Mouse (Mus musculus): ENCODE data around the gene Gm43191. TPM values are rescaled to one million over a fixed set of nuclear protein-coding genes. Genes with fewer than 3 reads are reported as not detected.

The Gm43191 gene
- polyA plus RNA-seq, 1 experiment = not detected

DNA sequence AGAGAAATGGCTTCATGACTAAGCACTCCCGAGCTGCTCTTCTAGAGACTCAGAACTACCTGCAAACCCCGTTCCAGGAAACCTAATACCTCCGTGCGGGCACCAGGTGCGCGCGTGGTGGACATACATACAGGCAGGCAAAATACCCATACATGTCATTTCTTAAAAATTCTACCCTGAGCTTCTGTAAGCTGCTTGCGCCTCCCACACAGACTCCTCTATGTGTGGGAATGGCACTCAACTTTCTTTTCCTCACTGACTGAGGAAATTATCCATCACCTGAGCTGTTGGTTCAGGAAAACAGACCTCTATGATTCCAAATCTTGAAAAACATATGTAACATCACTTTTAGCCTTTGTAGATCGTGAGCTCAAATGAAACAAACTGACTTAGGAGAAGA, 30.4 kb downstream of the Gm43191 start:
- Histone ChIP-seq H3K27ac (ENCODE audit: insufficient read depth, low read length) (no peak overlapping the region), H3K4me3 (ENCODE audit: insufficient read depth, low read length) (no peak overlapping the region), H3K4me1 (ENCODE audit: control insufficient read depth, insufficient read depth, low read length) (peaks cover 5% of the 10 kb centered on the region)
- TF ChIP-seq POLR2A (IDR thresholded peaks at IDR 0.05; ENCODE audit: extremely low read depth, insufficient read depth, low read length) (no peak), CTCF (IDR thresholded peaks at IDR 0.05; ENCODE audit: extremely low read depth, insufficient read depth, low read length) (no peak)

DNA sequence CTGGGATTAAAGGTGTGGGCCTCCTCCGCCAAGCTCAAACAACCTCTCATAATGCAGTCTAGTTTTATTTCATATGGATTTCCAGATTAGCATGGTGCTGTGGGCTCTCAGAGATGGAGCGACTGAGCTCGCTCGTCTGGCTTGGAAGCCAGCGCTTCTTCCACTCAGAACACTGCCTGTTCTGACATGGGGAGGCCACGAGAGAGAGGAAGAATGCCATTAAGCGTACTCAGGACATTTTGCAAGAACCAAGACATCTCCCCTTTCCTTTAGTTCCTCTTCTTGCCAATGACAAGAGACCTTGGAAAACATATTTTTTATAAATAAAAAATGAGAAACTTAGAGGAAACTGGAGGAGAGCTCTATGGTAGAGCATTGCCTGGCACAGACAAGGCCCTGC, 32.3 kb downstream of the Gm43191 start:
- Histone ChIP-seq H3K4me3 (ENCODE audit: insufficient read depth, low read length) (no peak overlapping the region), H3K27ac (ENCODE audit: insufficient read depth, low read length) (no peak overlapping the region), H3K4me1 (ENCODE audit: control insufficient read depth, insufficient read depth, low read length) (peaks cover 5% of the 10 kb centered on the region)
- no peak for TF ChIP-seq POLR2A (IDR thresholded peaks at IDR 0.05; ENCODE audit: extremely low read depth, insufficient read depth, low read length)
- TF ChIP-seq CTCF (IDR thresholded peaks at IDR 0.05; ENCODE audit: extremely low read depth, insufficient read depth, low read length) = no peak

DNA sequence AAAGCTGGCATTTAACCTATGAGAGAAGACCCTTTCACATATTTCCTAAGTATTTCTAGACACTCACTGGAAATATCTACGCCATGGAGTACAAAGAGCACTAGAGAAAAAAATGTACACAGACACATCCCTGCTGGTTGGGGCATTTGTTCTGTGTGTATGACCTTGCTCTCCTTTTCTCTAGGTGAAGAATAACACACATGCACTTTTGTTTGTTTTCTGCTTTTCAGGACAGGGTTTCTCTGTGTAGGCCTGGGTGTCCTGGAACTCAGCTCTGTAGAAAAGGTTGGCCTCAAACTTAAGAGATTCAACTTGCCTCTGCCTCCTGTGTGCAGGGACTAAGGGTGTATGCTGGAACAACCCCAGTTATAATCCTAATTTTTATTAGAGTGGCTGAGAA, 34.7 kb downstream of the Gm43191 start:
- TF ChIP-seq CTCF (IDR thresholded peaks at IDR 0.05; ENCODE audit: extremely low read depth, insufficient read depth, low read length) (no peak), POLR2A (IDR thresholded peaks at IDR 0.05; ENCODE audit: extremely low read depth, insufficient read depth, low read length) (no peak)
- Histone ChIP-seq H3K27ac (ENCODE audit: insufficient read depth, low read length) (no peak overlapping the region), H3K4me1 (ENCODE audit: control insufficient read depth, insufficient read depth, low read length) (peaks cover 2% of the 10 kb centered on the region; the same call in 1 of the 2 replicates), H3K4me3 (ENCODE audit: insufficient read depth, low read length) (no peak overlapping the region)

DNA sequence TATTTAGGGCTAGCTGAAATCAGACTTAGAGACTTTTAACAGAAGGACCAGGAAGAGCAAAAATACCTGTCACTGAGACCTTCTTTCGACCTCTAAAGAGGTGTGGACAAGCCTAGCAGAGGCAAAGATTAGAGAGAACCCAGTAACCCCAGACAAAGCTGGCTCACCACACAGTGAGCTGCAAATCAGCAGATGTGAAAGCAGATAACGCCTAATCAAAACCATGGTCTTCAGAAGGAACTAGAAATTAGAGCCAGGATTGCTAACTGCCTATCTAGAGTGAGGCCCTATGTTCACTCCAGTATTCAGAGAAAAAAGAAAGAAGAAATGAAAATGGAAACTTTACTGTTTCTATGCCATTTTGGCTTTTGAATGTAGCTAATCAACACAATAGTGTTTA, 38.7 kb downstream of the Gm43191 start:
- Histone ChIP-seq H3K4me1 (ENCODE audit: control insufficient read depth, insufficient read depth, low read length) (no peaks in the 10 kb centered on the region), H3K27ac (ENCODE audit: insufficient read depth, low read length) (no peak overlapping the region), H3K4me3 (ENCODE audit: insufficient read depth, low read length) (no peak overlapping the region)
- no peak for TF ChIP-seq POLR2A (IDR thresholded peaks at IDR 0.05; ENCODE audit: extremely low read depth, insufficient read depth, low read length)
- TF ChIP-seq CTCF (IDR thresholded peaks at IDR 0.05; ENCODE audit: extremely low read depth, insufficient read depth, low read length) = no peak

DNA sequence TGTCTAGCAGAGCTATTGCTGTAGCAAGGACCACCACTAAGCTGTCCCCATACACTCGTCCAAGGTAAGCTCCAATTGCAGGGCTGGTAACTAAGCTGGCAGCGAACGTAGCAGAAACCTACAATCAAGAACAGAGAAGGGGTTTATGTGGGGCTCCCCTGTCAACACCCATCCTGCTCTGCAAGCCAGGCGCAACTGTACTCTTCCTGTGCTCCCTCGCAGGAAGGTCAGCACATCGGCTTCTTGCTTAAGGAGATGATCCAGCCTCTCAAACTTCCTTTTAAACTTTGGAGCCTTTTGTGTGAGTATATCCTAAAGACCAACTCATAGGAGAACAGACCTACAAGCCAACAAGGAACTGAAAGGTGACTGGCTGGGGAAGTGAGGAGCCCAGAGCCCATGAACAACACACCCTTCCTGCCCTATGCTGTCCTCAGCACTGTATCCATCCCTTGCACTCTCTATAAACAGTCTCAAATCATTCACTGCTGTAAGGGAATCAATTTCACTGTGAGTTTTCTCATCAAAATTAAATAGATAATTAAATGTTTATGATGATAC, 39.2 kb downstream of the Gm43191 start:
- Histone ChIP-seq H3K4me1 (ENCODE audit: control insufficient read depth, insufficient read depth, low read length) (no peaks in the 10 kb centered on the region), H3K27ac (ENCODE audit: insufficient read depth, low read length) (no peak overlapping the region; the same call in 1 of the 2 replicates), H3K4me3 (ENCODE audit: insufficient read depth, low read length) (no peak overlapping the region)
- TF ChIP-seq CTCF (IDR thresholded peaks at IDR 0.05; ENCODE audit: extremely low read depth, insufficient read depth, low read length) (no peak), POLR2A (IDR thresholded peaks at IDR 0.05; ENCODE audit: extremely low read depth, insufficient read depth, low read length) (no peak)

DNA sequence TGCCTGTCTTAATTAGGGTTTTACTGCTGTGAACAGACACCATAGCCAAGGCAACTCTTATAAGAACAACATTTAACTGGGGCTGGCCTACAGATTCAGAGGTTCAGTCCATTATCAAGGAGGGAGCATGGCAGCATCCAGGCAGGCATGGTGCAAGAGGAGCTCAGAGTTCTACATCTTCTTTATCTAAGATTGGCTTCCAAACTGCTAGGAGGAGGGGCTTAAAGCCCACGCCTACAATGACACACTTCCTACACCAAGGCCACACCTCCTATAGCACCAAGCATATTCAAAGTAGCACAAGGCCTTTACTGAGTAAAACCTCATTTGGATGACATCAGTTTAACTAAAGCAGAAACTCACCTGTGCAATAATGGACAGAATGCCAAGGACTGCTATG, 41.0 kb downstream of the Gm43191 start:
- Histone ChIP-seq H3K4me3 (ENCODE audit: insufficient read depth, low read length) (no peak overlapping the region), H3K27ac (ENCODE audit: insufficient read depth, low read length) (no peak overlapping the region), H3K4me1 (ENCODE audit: control insufficient read depth, insufficient read depth, low read length) (no peaks in the 10 kb centered on the region)
- TF ChIP-seq CTCF (IDR thresholded peaks at IDR 0.05; ENCODE audit: extremely low read depth, insufficient read depth, low read length) (no peak), POLR2A (IDR thresholded peaks at IDR 0.05; ENCODE audit: extremely low read depth, insufficient read depth, low read length) (no peak)

DNA sequence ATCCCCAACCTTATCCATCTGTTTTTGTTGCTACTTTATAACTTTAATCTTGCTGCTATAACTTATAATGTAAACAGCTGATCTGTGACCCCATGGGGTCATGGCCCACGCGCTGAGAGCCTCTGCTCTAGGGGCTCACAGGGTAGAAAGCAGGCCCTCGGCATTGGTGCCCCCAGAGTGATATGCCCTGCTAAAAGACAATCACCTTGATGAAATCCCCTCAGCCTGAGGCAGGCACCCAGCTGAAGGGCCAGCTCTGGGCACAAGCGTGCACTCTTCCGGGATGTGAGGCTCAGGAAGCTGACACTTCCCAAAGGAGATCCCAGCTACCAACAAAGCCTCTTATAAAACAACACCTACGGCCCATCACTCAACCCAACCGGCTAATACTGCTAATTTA, 42.5 kb downstream of the Gm43191 start:
- H3K27ac ChIP-seq (ENCODE audit: insufficient read depth, low read length) = peak overlapping the region; percentile 2
- TF ChIP-seq POLR2A (IDR thresholded peaks at IDR 0.05; ENCODE audit: extremely low read depth, insufficient read depth, low read length) (no peak), CTCF (IDR thresholded peaks at IDR 0.05; ENCODE audit: extremely low read depth, insufficient read depth, low read length) (no peak)
- no peaks in the 10 kb centered on the region for H3K4me1 ChIP-seq (ENCODE audit: control insufficient read depth, insufficient read depth, low read length)
- H3K4me3 ChIP-seq (ENCODE audit: insufficient read depth, low read length) = no peak overlapping the region

DNA sequence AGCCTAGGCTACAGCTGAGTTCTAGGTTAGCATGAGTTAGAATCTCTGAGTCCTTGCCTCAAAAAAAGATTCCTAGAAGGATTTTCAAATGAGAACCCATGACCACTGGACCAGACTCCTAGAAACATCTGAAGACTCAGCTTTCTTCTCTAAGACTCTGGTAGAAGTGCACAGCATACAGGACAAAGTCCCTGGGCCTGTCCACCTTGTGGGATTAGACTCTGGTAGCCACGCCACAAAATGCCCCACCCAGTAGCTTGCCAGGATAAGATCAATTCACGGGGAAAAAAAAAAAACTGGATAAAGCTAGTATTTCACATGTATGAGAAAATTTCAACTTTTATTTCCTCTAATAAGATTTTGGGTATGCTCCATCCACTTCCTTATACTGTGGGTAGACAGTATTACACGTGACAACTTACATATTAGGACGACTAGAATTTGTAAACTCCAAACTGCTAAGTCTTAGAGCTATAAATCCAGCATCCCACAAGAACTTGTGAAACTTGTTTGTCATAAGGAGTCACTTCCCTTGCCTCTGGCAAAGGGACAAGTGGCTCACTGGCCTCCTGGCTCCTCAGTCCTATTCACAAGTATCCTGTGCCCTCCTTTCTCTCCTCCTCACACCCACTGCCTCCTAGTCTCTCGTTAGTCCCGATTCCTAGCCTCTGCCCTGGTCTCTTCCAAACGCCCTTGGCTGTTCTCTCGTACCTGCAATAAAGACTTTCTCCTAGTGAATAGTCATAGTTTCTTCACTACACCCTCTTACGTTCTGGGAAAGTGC, 43.2 kb downstream of the Gm43191 start:
- Histone ChIP-seq H3K4me1 (ENCODE audit: control insufficient read depth, insufficient read depth, low read length) (no peaks in the 10 kb centered on the region), H3K4me3 (ENCODE audit: insufficient read depth, low read length) (no peak overlapping the region), H3K27ac (ENCODE audit: insufficient read depth, low read length) (peak overlapping the region; percentile 2; the same call in 1 of the 2 replicates)
- TF ChIP-seq POLR2A (IDR thresholded peaks at IDR 0.05; ENCODE audit: extremely low read depth, insufficient read depth, low read length) = no peak
- no peak for TF ChIP-seq CTCF (IDR thresholded peaks at IDR 0.05; ENCODE audit: extremely low read depth, insufficient read depth, low read length)

DNA sequence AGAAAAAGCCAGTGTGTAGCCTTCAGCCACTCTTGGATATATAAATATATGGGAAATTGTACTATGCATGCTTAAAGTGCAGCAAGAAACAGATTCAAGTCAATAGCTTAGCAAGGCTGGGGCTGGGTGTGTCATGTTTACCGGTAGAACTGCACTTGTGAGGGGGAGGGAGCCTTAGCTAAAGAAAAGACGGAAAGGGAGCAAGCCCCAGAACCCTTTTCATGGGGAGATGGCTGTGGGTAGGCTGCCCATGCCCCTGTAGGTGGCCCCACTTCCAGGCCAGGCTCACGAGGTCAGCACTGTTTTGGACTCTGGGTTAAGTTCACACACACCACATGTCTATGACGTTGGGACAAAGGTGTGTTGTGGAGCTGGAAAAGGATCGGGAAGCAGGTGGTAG, 45.3 kb downstream of the Gm43191 start:
- Histone ChIP-seq H3K4me3 (ENCODE audit: insufficient read depth, low read length) (no peak overlapping the region), H3K27ac (ENCODE audit: insufficient read depth, low read length) (no peak overlapping the region), H3K4me1 (ENCODE audit: control insufficient read depth, insufficient read depth, low read length) (no peaks in the 10 kb centered on the region)
- no peak for TF ChIP-seq CTCF (IDR thresholded peaks at IDR 0.05; ENCODE audit: extremely low read depth, insufficient read depth, low read length)
- TF ChIP-seq POLR2A (IDR thresholded peaks at IDR 0.05; ENCODE audit: extremely low read depth, insufficient read depth, low read length) = no peak

DNA sequence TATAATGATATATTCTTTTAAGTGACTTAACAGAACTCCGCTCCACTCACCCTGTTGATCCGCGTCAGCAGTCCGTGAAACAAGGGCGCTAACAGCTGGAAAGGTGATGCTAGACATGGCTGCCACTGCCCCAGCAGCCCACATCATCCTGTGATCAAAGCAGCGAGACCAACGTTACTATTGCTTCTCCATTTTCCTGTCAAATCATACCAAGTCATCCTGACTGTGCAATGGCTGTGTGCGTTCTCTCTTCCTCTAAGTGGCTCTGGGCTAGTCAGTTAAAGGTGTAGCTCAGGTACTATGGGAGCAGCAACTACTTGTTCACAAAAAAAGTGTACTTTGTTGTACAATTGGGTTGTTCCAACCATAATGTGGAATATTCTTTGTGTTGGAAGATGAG, 46.2 kb downstream of the Gm43191 start:
- no peak for TF ChIP-seq CTCF (IDR thresholded peaks at IDR 0.05; ENCODE audit: extremely low read depth, insufficient read depth, low read length)
- no peak for TF ChIP-seq POLR2A (IDR thresholded peaks at IDR 0.05; ENCODE audit: extremely low read depth, insufficient read depth, low read length)
- Histone ChIP-seq H3K4me3 (ENCODE audit: insufficient read depth, low read length) (no peak overlapping the region), H3K4me1 (ENCODE audit: control insufficient read depth, insufficient read depth, low read length) (no peaks in the 10 kb centered on the region), H3K27ac (ENCODE audit: insufficient read depth, low read length) (no peak overlapping the region)

All from cortical plate, adult 2 months (tissue).